Mouse (Mus musculus): ENCODE data around the gene Rgl2.

Gene Rgl2

GRCm38 (mm10) chr17:33930280-33931158 is 1.2 kb downstream of the Rgl2 start:
- Histone ChIP-seq H3K36me3 (ENCODE audit: insufficient read depth, low read length) (peaks cover 69% of the 10 kb centered on the region), H3K4me1 (replicated peaks; ENCODE audit: low read depth, low read length) (peaks cover 71% of the 10 kb centered on the region), H3K4me3 (replicated peaks; ENCODE audit: low read length) (peak overlapping the region; percentile 97), H3K9me3 (ENCODE audit: low read length) (no peaks in the 10 kb centered on the region), H3K27me3 (ENCODE audit: insufficient read depth, low read length) (no peaks in the 10 kb centered on the region)
- TF ChIP-seq NANOG (IDR thresholded peaks at IDR 0.05; ENCODE audit: borderline replicate concordance, low read length) (no peak), CTCF (conservative IDR thresholded peaks at IDR 0.05; ENCODE audit: low read length) (no peak), POU5F1 (IDR thresholded peaks at IDR 0.05; ENCODE audit: borderline replicate concordance, low read length) (no peak)

- no peaks in the 10 kb centered on the region for H3K27me3 ChIP-seq (ENCODE audit: insufficient read depth, low read length)
- H3K9me3 ChIP-seq (ENCODE audit: low read length), result no peaks in the 10 kb centered on the region
- TF ChIP-seq POU5F1 (IDR thresholded peaks at IDR 0.05; ENCODE audit: borderline replicate concordance, low read length) (no peak), CTCF (conservative IDR thresholded peaks at IDR 0.05; ENCODE audit: low read length) (no peak), NANOG (IDR thresholded peaks at IDR 0.05; ENCODE audit: borderline replicate concordance, low read length) (no peak)
- H3K4me3 ChIP-seq (replicated peaks; ENCODE audit: low read length), result peak overlapping the region; percentile 97
- H3K36me3 ChIP-seq (ENCODE audit: insufficient read depth, low read length), result peaks cover 68% of the 10 kb centered on the region
- H3K4me1 ChIP-seq (replicated peaks; ENCODE audit: low read depth, low read length), result peaks cover 71% of the 10 kb centered on the region
Observed at GRCm38 (mm10) chr17:33931159-33931866, 2.0 kb downstream of the Rgl2 start.

GRCm38 (mm10) chr17:33931947-33932346 is 2.6 kb downstream of the Rgl2 start:
- Histone ChIP-seq H3K4me1 (replicated peaks; ENCODE audit: low read depth, low read length) (peaks cover 72% of the 10 kb centered on the region), H3K4me3 (replicated peaks; ENCODE audit: low read length) (peak overlapping the region; percentile 97; the same call in 1 of the 2 replicates), H3K36me3 (ENCODE audit: insufficient read depth, low read length) (peaks cover 66% of the 10 kb centered on the region), H3K9me3 (ENCODE audit: low read length) (no peaks in the 10 kb centered on the region), H3K27me3 (ENCODE audit: insufficient read depth, low read length) (no peaks in the 10 kb centered on the region)
- TF ChIP-seq POU5F1 (IDR thresholded peaks at IDR 0.05; ENCODE audit: borderline replicate concordance, low read length) (no peak), CTCF (conservative IDR thresholded peaks at IDR 0.05; ENCODE audit: low read length) (no peak), NANOG (IDR thresholded peaks at IDR 0.05; ENCODE audit: borderline replicate concordance, low read length) (no peak)

DNA sequence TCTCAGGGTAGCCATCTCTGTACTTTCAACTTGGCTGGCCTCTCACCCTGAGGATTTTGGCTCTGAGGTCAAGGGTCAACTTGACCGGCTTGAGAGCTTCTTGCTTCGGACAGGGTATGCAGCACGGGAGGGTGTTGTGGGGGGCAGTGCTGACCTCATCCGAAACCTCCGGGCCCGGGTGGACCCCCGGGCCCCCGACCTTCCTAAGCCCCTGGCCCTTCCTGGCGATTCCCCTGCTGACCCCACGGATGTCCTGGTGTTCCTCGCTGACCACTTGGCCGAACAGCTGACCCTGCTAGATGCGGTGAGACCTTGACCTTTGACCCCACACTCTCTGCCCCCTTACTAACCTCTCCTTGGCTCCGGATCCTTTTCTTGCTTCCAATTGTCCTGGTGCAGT is 3.1 kb downstream of the Rgl2 start:
- H3K4me1 ChIP-seq (replicated peaks; ENCODE audit: low read depth, low read length), result peaks cover 77% of the 10 kb centered on the region
- peak overlapping the region; percentile 97 for H3K4me3 ChIP-seq (replicated peaks; ENCODE audit: low read length)
- no peaks in the 10 kb centered on the region for H3K9me3 ChIP-seq (ENCODE audit: low read length)
- peaks cover 66% of the 10 kb centered on the region for H3K36me3 ChIP-seq (ENCODE audit: insufficient read depth, low read length)
- TF ChIP-seq NANOG (IDR thresholded peaks at IDR 0.05; ENCODE audit: borderline replicate concordance, low read length) (no peak), POU5F1 (IDR thresholded peaks at IDR 0.05; ENCODE audit: borderline replicate concordance, low read length) (no peak), CTCF (conservative IDR thresholded peaks at IDR 0.05; ENCODE audit: low read length) (no peak)
- no peaks in the 10 kb centered on the region for H3K27me3 ChIP-seq (ENCODE audit: insufficient read depth, low read length)

DNA sequence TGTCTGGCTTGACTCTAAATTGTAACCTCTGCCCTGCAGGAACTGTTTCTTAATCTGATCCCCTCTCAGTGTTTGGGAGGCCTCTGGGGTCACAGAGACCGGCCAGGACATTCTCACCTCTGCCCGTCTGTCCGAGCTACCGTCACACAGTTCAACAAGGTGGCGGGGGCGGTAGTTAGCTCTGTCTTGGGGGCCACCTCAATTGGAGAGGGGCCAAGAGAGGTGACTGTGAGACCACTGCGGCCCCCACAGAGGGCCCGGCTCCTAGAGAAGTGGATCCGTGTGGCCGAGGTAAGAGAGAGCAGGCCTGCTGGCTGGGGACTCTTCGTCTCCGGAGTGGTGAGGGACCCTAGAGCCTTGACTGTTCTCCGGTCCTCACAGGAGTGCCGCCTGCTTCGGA is 3.6 kb downstream of the Rgl2 start:
- Histone ChIP-seq H3K36me3 (ENCODE audit: insufficient read depth, low read length) (peaks cover 65% of the 10 kb centered on the region), H3K4me3 (replicated peaks; ENCODE audit: low read length) (peak overlapping the region; percentile 97), H3K4me1 (replicated peaks; ENCODE audit: low read depth, low read length) (peaks cover 77% of the 10 kb centered on the region), H3K27me3 (ENCODE audit: insufficient read depth, low read length) (no peaks in the 10 kb centered on the region), H3K9me3 (ENCODE audit: low read length) (no peaks in the 10 kb centered on the region)
- TF ChIP-seq NANOG (IDR thresholded peaks at IDR 0.05; ENCODE audit: borderline replicate concordance, low read length), result no peak

DNA sequence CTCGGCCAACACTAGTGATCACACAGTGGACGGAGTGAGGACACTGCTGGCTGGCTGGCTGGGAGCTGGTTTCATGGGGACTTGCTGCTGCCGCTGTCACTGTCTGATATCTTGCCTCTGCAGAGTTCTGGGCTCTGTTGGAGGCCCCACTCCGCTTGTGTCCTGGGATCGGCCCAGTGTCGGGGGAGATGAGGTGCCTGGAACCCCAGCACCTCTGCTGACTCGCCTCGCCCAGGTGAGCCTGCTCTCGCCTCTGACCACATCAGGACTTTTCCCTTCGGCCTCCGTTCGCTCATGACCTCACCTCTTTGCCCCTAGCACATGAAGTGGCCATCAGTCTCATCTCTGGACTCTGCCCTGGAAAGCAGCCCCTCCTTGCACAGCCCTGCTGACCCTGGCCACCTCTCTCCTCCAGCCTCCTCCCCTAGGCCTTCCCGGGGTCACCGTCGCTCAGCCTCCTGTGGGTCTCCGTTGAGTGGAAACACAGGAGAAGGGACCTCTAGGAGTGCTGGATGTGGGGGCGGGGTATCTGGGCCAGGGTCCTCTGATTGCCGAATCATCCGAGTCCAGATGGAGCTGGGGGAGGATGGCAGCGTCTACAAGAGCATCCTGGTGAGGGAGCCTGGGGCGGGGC is 6.2 kb downstream of the Rgl2 start:
- Histone ChIP-seq H3K36me3 (ENCODE audit: insufficient read depth, low read length) (peaks cover 72% of the 10 kb centered on the region), H3K9me3 (ENCODE audit: low read length) (no peaks in the 10 kb centered on the region), H3K4me1 (replicated peaks; ENCODE audit: low read depth, low read length) (peaks cover 84% of the 10 kb centered on the region), H3K4me3 (replicated peaks; ENCODE audit: low read length) (peak overlapping the region; percentile 56), H3K27me3 (ENCODE audit: insufficient read depth, low read length) (no peaks in the 10 kb centered on the region)
- TF ChIP-seq CTCF (conservative IDR thresholded peaks at IDR 0.05; ENCODE audit: low read length) (no peak), NANOG (IDR thresholded peaks at IDR 0.05; ENCODE audit: borderline replicate concordance, low read length) (no peak), POU5F1 (IDR thresholded peaks at IDR 0.05; ENCODE audit: borderline replicate concordance, low read length) (no peak)

DNA sequence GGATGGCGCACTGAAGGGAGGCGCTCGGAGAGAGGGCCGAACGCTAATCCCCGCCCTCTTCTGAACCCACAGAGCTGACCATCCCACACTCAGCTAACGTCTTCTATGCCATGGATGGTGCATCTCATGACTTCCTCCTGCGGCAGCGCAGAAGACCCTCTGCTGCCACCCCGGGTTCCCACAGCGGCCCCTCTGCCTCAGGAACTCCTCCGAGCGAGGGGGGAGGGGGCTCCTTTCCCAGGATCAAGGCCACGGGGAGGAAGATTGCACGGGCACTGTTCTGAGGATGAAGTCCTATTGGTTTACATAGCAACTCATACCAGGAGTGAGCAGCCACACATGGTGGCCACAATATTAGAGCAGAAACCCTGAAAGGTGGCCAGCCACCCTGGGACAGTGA is 7.7 kb downstream of the Rgl2 start:
- H3K27me3 ChIP-seq (ENCODE audit: insufficient read depth, low read length), result no peaks in the 10 kb centered on the region
- peaks cover 78% of the 10 kb centered on the region for H3K36me3 ChIP-seq (ENCODE audit: insufficient read depth, low read length)
- no peaks in the 10 kb centered on the region for H3K9me3 ChIP-seq (ENCODE audit: low read length)
- TF ChIP-seq POU5F1 (IDR thresholded peaks at IDR 0.05; ENCODE audit: borderline replicate concordance, low read length), result no peak
- no peak for TF ChIP-seq NANOG (IDR thresholded peaks at IDR 0.05; ENCODE audit: borderline replicate concordance, low read length)
- no peak for TF ChIP-seq CTCF (conservative IDR thresholded peaks at IDR 0.05; ENCODE audit: low read length)
- 0 out of 2 replicates have a peak overlapping the region, but pooled peaks have one; percentile 1 for H3K4me3 ChIP-seq (replicated peaks; ENCODE audit: low read length)
- peaks cover 81% of the 10 kb centered on the region for H3K4me1 ChIP-seq (replicated peaks; ENCODE audit: low read depth, low read length)

- Histone ChIP-seq H3K27me3 (ENCODE audit: insufficient read depth, low read length) (no peaks in the 10 kb centered on the region), H3K9me3 (ENCODE audit: low read length) (no peaks in the 10 kb centered on the region), H3K4me3 (replicated peaks; ENCODE audit: low read length) (peak overlapping the region; percentile 99), H3K36me3 (ENCODE audit: insufficient read depth, low read length) (peaks cover 78% of the 10 kb centered on the region), H3K4me1 (replicated peaks; ENCODE audit: low read depth, low read length) (peaks cover 77% of the 10 kb centered on the region)
- TF ChIP-seq POU5F1 (IDR thresholded peaks at IDR 0.05; ENCODE audit: borderline replicate concordance, low read length) (no peak), NANOG (IDR thresholded peaks at IDR 0.05; ENCODE audit: borderline replicate concordance, low read length) (no peak), CTCF (conservative IDR thresholded peaks at IDR 0.05; ENCODE audit: low read length) (no peak)
Observed at GRCm38 (mm10) chr17:33938783-33939182, 9.4 kb downstream of the Rgl2 start.
